Mouse (Mus musculus) midbrain, embryonic 10.5 days (tissue): ENCODE measurements at regions not wholly inside any gene's neighbourhood (a gene's known extent, or its start where the extent isn't known, plus 50 kb on each side); places are given as distances from the start of the nearest gene placed in this dataset.
A peak's percentile ranks its signal among the peaks of the same experiment; 100 is the strongest.

Experiments
- DNase-seq: peaks from one replicate; pipeline ENCODE4 v3.0.0-alpha.2; 2017; ENCODE audit warnings: low spot score
- H3K27ac ChIP-seq: fragments of 300-500 bp; sonication (generic); replicated peaks from 2 replicates; pipeline ENCODE4 v1.5.1; 2016; ENCODE audit warnings: mild to moderate bottlenecking
- H3K27me3 ChIP-seq: fragments of 300-500 bp; sonication (generic); 2 replicates; pipeline ENCODE4 v1.6.1; 2016; ENCODE audit warnings: low read depth, mild to moderate bottlenecking; ENCODE audit not compliant: poor library complexity, severe bottlenecking
- H3K36me3 ChIP-seq: fragments of 300-500 bp; sonication (generic); 2 replicates; pipeline ENCODE4 v1.6.1; 2016; ENCODE audit warnings: mild to moderate bottlenecking, moderate library complexity
- H3K4me1 ChIP-seq: fragments of 300-500 bp; sonication (generic); 2 replicates; pipeline ENCODE4 v1.6.1; 2016
- H3K4me3 ChIP-seq: fragments of 300-500 bp; sonication (generic); 2 replicates; pipeline ENCODE4 v1.5.1; 2016; ENCODE audit warnings: mild to moderate bottlenecking, moderate library complexity
- H3K9me3 ChIP-seq: fragments of 300-500 bp; sonication (generic); replicated peaks from 2 replicates; pipeline ENCODE4 v1.6.1; 2016; ENCODE audit warnings: mild to moderate bottlenecking
- WGBS: fragments of 180-500 bp; shearing (Covaris S2); methylation state at CpG from one replicate; pipeline ENCODE4 v1.1.7; 2016; 5-methylcytosine and 5-hydroxymethylcytosine counted together

DNA sequence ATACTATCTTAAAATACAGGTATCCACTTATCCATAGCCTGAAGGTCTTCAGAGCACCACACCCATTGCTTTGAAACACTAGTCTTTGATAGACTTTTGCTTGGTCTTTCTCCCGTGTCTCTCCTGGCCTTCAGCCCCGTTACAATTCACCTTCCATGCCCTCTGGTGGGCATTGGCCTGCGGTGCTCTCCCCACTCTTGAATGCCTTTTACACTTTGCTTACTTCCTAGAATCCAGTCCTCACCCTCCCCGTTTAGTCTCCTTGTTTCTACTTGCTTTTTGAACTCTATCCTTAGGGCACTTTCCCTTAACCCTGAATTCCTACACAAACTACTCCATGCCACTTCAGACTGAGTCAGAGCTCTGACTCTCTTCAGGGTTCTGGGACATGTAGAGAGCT is 156.6 kb downstream of the Barhl2 start:
- no peak overlapping the region for H3K4me3 ChIP-seq
- 58% methylated on average over 4 of the region's 4 CpGs for WGBS
- H3K27me3 ChIP-seq, result peaks cover 86% of the 10 kb centered on the region
- peaks cover 8% of the 10 kb centered on the region for H3K4me1 ChIP-seq
- no peak overlapping the region for H3K27ac ChIP-seq
- H3K36me3 ChIP-seq, result no peaks in the 10 kb centered on the region
- no peaks in the 10 kb centered on the region for H3K9me3 ChIP-seq
- no peak for DNase-seq

GRCm38 (mm10) chr5:106296721-106297120 is 161.2 kb downstream of the Barhl2 start:
- Histone ChIP-seq H3K27me3 (peaks cover 80% of the 10 kb centered on the region), H3K27ac (no peak overlapping the region; the same call in 1 of the 2 replicates), H3K4me3 (no peak overlapping the region), H3K9me3 (no peaks in the 10 kb centered on the region), H3K4me1 (peaks cover 35% of the 10 kb centered on the region), H3K36me3 (no peaks in the 10 kb centered on the region)
- peak; percentile 38 for DNase-seq
- WGBS, result 6% methylated on average over 6 of the region's 6 CpGs

DNA sequence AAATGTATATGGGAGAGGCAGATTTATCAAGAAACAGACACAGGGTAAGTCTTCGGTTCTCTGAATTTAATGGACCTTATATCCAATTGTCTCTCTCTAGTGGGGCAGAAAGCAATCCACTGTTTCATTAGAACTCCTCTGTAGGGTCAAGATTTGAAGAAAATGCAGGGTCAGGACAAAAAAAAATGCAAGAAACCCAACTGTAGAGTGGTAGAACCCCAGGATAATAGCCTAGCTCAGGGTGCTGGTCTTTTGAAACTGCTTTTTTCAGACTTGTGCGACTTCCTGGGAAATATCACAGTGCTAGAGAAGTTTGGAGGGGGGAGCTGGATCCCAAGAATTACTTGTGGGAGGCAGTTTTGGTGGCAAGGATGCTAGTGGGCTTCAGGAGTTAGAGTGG is 162.0 kb downstream of the Barhl2 start:
- peak overlapping the region; percentile 64 for H3K27ac ChIP-seq
- H3K36me3 ChIP-seq, result no peaks in the 10 kb centered on the region
- no peaks in the 10 kb centered on the region for H3K9me3 ChIP-seq
- no peak for DNase-seq
- peaks cover 80% of the 10 kb centered on the region for H3K27me3 ChIP-seq
- 21% methylated on average over 2 of the region's 2 CpGs for WGBS
- H3K4me3 ChIP-seq, result peak overlapping the region; percentile 14; the same call in 1 of the 2 replicates
- H3K4me1 ChIP-seq, result peaks cover 38% of the 10 kb centered on the region

- DNase-seq, result peak; percentile 59
- Histone ChIP-seq H3K27me3 (peaks cover 80% of the 10 kb centered on the region), H3K9me3 (no peaks in the 10 kb centered on the region), H3K4me1 (peaks cover 38% of the 10 kb centered on the region), H3K27ac (peak overlapping the region; percentile 64; the same call in 1 of the 2 replicates), H3K4me3 (peak overlapping the region; percentile 14), H3K36me3 (no peaks in the 10 kb centered on the region)
- WGBS, result under 1% methylated on average over 3 of the region's 3 CpGs
These were observed 162.4 kb downstream of the Barhl2 start for GRCm38 (mm10) chr5:106295538-106295937.

- Histone ChIP-seq H3K27ac (no peak overlapping the region), H3K9me3 (no peaks in the 10 kb centered on the region), H3K36me3 (no peaks in the 10 kb centered on the region), H3K4me1 (peaks cover 38% of the 10 kb centered on the region), H3K27me3 (peaks cover 64% of the 10 kb centered on the region), H3K4me3 (no peak overlapping the region)
- WGBS, result 82% methylated on average over 16 of the region's 16 CpGs
- no peak for DNase-seq
These were observed 165.4 kb downstream of the Barhl2 start for GRCm38 (mm10) chr5:106292387-106293229.

DNA sequence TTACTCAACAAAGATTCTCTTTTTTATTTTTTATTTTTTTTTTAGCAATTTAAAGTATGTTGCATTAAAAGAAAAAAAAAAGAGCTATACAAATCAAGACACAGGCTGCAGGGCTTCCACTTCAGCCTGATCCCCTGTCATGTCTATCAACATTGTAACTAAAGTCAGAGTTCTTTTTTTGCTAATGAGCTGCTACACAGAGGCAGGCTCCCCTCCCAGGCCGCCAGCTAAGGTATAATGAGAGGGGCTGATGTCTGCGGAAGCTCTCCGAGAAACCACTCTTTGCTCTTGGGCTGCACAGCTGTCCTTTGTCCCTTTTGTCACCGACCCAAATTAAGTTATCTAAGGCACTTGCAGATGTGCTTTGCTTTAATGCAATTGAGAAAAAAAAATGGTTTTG is 172.8 kb downstream of the Barhl2 start:
- peak overlapping the region; percentile 10; the same call in 1 of the 2 replicates for H3K27ac ChIP-seq
- DNase-seq, result peak; percentile 33
- H3K4me3 ChIP-seq, result no peak overlapping the region
- 2% methylated on average over 4 of the region's 4 CpGs for WGBS
- H3K9me3 ChIP-seq, result no peaks in the 10 kb centered on the region
- H3K27me3 ChIP-seq, result peaks cover 55% of the 10 kb centered on the region
- H3K4me1 ChIP-seq, result peaks cover 12% of the 10 kb centered on the region
- no peaks in the 10 kb centered on the region for H3K36me3 ChIP-seq

DNA sequence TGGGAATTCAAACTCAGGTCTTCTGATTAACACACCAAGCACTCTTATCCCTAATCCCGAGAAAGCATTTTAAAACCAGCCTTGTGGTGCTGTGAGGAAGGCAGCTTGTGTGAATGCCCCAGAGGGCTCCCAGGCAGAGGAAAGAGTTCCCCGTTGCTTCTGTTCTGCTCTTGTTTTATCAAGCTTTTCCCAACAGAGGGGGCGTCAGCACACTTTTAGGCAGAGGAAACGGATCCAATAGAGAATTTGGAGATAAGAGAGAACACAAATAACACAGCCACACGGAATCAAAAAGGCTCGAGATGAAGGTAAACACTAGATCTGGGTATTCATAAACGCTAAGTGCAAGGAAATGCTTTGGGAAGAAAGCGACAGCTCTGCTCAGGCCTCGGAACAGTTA is 173.2 kb downstream of the Barhl2 start:
- Histone ChIP-seq H3K4me1 (peaks cover 12% of the 10 kb centered on the region), H3K27ac (no peak overlapping the region), H3K36me3 (no peaks in the 10 kb centered on the region), H3K4me3 (no peak overlapping the region), H3K27me3 (peaks cover 52% of the 10 kb centered on the region), H3K9me3 (peaks cover 3% of the 10 kb centered on the region)
- 15% methylated on average over 9 of the region's 9 CpGs for WGBS
- DNase-seq, result no peak

DNA sequence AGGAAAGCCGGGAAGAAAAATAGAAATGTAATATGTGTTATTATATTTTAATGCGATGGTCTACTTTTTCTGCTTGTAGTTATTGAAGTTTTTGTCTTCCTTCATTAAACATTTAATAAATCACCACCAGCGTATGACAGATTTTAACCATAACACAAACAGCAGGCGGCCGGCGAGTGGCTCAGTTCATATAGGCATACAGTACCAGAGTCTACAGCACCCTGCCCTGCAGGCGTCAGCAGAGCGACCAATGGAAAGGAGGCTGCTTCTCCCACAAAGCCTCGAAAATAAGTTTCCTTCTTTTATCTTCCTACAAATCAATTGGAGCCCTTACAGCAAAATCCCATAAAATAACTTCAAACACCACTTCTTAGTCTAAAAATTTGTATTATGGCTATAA is 175.3 kb downstream of the Barhl2 start:
- Histone ChIP-seq H3K36me3 (no peaks in the 10 kb centered on the region), H3K27ac (no peak overlapping the region), H3K27me3 (peaks cover 54% of the 10 kb centered on the region), H3K4me3 (no peak overlapping the region), H3K4me1 (peaks cover 12% of the 10 kb centered on the region), H3K9me3 (peaks cover 7% of the 10 kb centered on the region)
- WGBS, result 90% methylated on average over 9 of the region's 9 CpGs
- no peak for DNase-seq

DNA sequence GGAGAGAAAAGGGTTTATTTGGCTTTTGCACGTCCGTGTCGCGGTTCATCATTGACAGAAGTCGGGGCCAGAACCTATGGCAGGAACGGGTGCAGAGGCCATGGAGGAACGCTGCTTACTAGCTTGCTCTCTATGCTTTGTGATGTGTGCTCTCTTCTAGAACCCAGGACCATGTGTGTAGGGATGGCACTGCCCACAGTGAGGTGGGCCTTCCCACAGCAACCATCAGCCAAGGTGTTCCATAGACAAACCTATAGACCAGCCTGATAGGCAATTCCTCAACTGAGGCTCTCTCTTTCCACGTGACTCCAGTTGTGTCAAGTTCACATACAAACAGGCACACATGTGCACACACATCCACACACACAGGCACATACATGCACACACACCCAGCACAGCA is 180.2 kb downstream of the Barhl2 start:
- peaks cover 7% of the 10 kb centered on the region for H3K9me3 ChIP-seq
- peaks cover 6% of the 10 kb centered on the region for H3K4me1 ChIP-seq
- 93% methylated on average over 8 of the region's 8 CpGs for WGBS
- no peaks in the 10 kb centered on the region for H3K36me3 ChIP-seq
- H3K27ac ChIP-seq, result no peak overlapping the region
- no peak overlapping the region for H3K4me3 ChIP-seq
- H3K27me3 ChIP-seq, result peaks cover 18% of the 10 kb centered on the region
- DNase-seq, result no peak

DNA sequence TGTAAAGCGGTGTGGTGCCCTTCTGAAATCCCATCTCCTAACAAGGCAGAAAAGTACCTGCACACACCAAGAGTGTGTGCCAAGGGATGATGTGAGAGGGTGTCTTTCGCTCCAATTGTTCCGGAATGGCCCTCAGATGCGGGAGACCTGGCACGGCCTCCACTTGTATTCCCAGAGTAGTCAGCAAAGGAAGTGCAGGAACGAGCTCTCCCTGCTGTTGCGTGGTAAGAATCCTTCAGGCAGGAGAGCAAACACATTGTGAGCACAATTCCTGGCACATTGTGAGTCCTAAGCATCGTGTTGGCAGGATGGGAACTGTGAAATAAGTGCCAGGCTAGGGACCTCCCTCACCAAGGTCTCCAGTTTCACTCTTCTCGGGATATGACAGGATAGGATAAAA is 180.7 kb downstream of the Barhl2 start:
- DNase-seq, result no peak
- H3K4me1 ChIP-seq, result peaks cover 6% of the 10 kb centered on the region
- no peaks in the 10 kb centered on the region for H3K36me3 ChIP-seq
- peaks cover 7% of the 10 kb centered on the region for H3K9me3 ChIP-seq
- H3K4me3 ChIP-seq, result no peak overlapping the region
- H3K27ac ChIP-seq, result no peak overlapping the region
- 86% methylated on average over 9 of the region's 9 CpGs for WGBS
- H3K27me3 ChIP-seq, result peaks cover 13% of the 10 kb centered on the region; the same call in 1 of the 2 replicates

- 10% methylated on average over 2 of the region's 2 CpGs for WGBS
These were observed 181.8 kb downstream of the Barhl2 start for GRCm38 (mm10) chr5:106276186-106276585.

DNA sequence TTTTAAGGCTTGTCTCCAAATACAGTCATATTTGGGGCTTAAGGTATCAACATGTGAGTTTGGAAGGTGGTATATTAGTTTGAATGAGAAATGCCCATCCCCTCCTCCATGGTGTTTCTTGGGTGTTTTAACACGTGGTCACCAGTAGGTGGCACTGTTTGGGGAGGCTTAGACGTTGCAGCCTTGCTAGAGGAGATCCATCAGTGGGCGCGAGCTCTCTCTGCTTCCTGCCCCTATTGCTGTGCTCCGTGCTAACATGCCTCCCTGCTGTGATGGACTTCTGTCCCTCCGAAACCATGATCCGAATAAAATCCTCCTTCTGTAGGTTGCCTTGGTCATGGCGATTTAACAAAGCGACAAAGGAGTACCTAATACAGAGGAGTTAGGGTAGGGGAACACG is 183.3 kb downstream of the Barhl2 start:
- no peaks in the 10 kb centered on the region for H3K36me3 ChIP-seq
- WGBS, result 28% methylated on average over 10 of the region's 10 CpGs
- DNase-seq, result peak; percentile 50
- H3K9me3 ChIP-seq, result peaks cover 2% of the 10 kb centered on the region
- H3K4me3 ChIP-seq, result peak overlapping the region; percentile 32
- peaks cover 6% of the 10 kb centered on the region for H3K4me1 ChIP-seq
- peak overlapping the region; percentile 57 for H3K27ac ChIP-seq
- H3K27me3 ChIP-seq, result peaks cover 9% of the 10 kb centered on the region; the same call in 1 of the 2 replicates

More at GRCm38 (mm10) chr5:106276186-106276585, 181.8 kb downstream of the Barhl2 start:
- Histone ChIP-seq H3K4me3 (no peak overlapping the region), H3K27ac (no peak overlapping the region), H3K36me3 (no peaks in the 10 kb centered on the region), H3K4me1 (peaks cover 6% of the 10 kb centered on the region), H3K9me3 (peaks cover 7% of the 10 kb centered on the region), H3K27me3 (0 out of 2 replicates have a peak, but pooled peaks cover 9% of the 10 kb centered on the region)
- DNase-seq, result no peak

DNA sequence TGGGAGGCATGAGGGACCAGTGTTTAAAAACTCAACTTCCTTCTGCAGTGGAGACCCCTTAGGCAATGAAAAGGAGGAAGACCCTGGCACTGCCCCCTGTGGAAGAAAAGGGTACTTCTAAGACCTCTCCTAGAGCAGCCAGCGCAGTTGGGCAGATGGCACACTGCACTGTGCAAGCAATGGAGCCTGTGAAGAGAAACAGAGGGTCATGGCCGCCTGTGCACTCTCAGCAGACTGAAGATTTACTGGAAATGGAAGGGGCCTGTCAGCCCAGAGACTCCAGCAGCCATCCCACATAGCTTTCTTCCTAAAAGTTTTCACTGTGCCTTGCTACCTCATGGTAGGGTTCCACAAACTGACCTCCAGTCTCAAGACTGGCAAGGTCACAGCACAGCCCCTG is 193.4 kb downstream of the Barhl2 start:
- no peaks in the 10 kb centered on the region for H3K36me3 ChIP-seq
- H3K4me3 ChIP-seq, result no peak overlapping the region
- H3K27me3 ChIP-seq, result 0 out of 2 replicates have a peak, but pooled peaks cover 3% of the 10 kb centered on the region
- H3K27ac ChIP-seq, result no peak overlapping the region
- DNase-seq, result no peak
- no peaks in the 10 kb centered on the region for H3K4me1 ChIP-seq
- 57% methylated on average over 2 of the region's 2 CpGs for WGBS
- no peaks in the 10 kb centered on the region for H3K9me3 ChIP-seq
